8 mouse cellular contexts compared by ENCODE assay signal in the genomic region with DNA sequence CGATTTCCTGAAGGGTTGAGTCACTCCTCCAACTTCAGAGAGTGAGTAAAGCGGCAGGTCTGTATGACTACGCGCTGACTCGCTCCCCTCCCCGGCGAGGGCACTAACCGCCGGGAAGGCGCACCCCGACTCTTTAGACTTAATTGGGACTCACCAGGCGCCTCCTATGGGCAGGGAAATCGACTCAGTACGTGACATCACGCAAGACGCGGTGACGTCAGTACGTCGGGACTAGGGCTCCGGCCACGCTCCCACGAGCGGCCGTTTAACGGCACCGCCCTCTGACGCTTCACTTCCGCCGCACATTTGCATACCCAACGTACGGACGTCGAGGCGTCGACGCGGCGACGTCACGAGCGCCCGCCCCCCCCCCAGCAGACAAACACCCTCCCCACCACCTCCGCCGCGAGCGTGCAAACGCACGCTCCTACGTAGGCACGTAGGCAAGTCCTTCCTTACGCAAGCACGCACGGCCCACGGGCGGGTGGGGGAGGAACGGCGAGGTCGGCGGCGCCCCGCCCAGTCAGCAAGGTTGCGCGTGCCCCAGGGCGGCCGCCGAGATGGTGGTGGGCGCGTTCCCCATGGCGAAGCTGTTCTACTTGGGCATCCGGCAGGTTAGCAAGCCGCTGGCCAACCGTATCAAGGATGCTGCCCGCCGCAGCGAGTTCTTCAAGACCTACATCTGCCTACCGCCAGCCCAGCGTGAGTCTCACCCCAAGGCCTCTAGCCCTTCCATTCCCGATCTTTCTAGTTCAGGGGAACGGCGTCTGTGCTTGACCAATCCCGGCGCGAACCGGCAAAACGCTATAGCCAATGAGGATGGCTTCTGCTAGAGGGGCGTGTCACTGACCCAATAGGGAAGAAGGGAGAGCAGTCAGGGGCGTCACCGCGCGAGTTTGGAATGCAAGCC. TPM values are rescaled to one million over a fixed set of nuclear protein-coding genes. Genes with fewer than 3 reads are reported as not detected.
DNase-seq lines count a peak whose midpoint lies in the region; ATAC-seq and TF ChIP-seq lines count a peak whose summit lies in the region.

A gene (plus strand): TSS at position 452 of the 910 bp plus-strand sequence.

- H3K36me3 ChIP-seq in kidney, embryonic 14.5 days (ENCODE audit: control insufficient read depth, insufficient read depth, low read length) = no peaks in the 10 kb centered on the region
- peaks cover 14% of the 10 kb centered on the region; the same call in 1 of the 2 replicates for H3K36me3 ChIP-seq in limb, embryonic 15.5 days

- peaks cover 20% of the 10 kb centered on the region for H3K4me1 ChIP-seq in bone marrow macrophage, adult 2 months (ENCODE audit: control insufficient read depth, insufficient read depth, low read length)
- no peaks in the 10 kb centered on the region for H3K4me1 ChIP-seq in embryonic fibroblast, embryonic 13.5 days (ENCODE audit: control insufficient read depth, insufficient read depth, low read length)
- H3K4me1 ChIP-seq in kidney, embryonic 14.5 days (ENCODE audit: control insufficient read depth, insufficient read depth, low read length) = peaks cover 7% of the 10 kb centered on the region; the same call in 1 of the 2 replicates
- peaks cover 16% of the 10 kb centered on the region for H3K4me1 ChIP-seq in limb, embryonic 15.5 days

- DNase-seq in A20 (ENCODE audit: low read depth, low spot score) = peak; percentile 100
- peak; percentile 100 for DNase-seq in heart, adult 9 months (ENCODE audit: low spot score in 2 of 2)
- DNase-seq in monocyte, adult 2 months (ENCODE audit: low read depth in 1 of 2, low spot score in 2 of 2) = peak; percentile 98 to 99
- peak; percentile 99 for DNase-seq in spleen, postnatal 36 days (ENCODE audit: low spot score in 2 of 2)

- WGBS in kidney, embryonic 14.5 days = under 1% methylated on average over 85 of the region's 91 CpGs
- WGBS in limb, embryonic 15.5 days = under 1% methylated on average over 88 of the region's 91 CpGs

- no peaks in the 10 kb centered on the region for H3K9me3 ChIP-seq in kidney, embryonic 14.5 days (ENCODE audit: control insufficient read depth, low read length)
- H3K9me3 ChIP-seq in limb, embryonic 15.5 days = no peaks in the 10 kb centered on the region

- H3K4me2 ChIP-seq in kidney, embryonic 14.5 days (replicated peaks; ENCODE audit: low read depth, low read length) = peak within 1 kb of the TSS; percentile 88
- H3K4me2 ChIP-seq in limb, embryonic 15.5 days = peak within 1 kb of the TSS; percentile 71

- TF ChIP-seq CTCF in bone marrow macrophage, adult 2 months (IDR thresholded peaks at IDR 0.05; ENCODE audit: low read depth, low read length) = no peak
- peak; percentile 38; the same call in 1 of the 2 replicates for TF ChIP-seq CTCF in embryonic fibroblast, embryonic 13.5 days (IDR thresholded peaks at IDR 0.05; ENCODE audit: borderline replicate concordance, insufficient read depth, low read length)

- no peaks in the 10 kb centered on the region for H3K27me3 ChIP-seq in kidney, embryonic 14.5 days (ENCODE audit: control insufficient read depth, insufficient read depth, low read length)
- no peaks in the 10 kb centered on the region for H3K27me3 ChIP-seq in limb, embryonic 15.5 days

- peak within 1 kb of the TSS; percentile 82 for H3K4me3 ChIP-seq in bone marrow macrophage, adult 2 months (ENCODE audit: insufficient read depth, low read length)
- H3K4me3 ChIP-seq in embryonic fibroblast, embryonic 13.5 days (ENCODE audit: insufficient read depth, low read length) = peak within 1 kb of the TSS; percentile 91
- H3K4me3 ChIP-seq in kidney, embryonic 14.5 days (ENCODE audit: low read length) = peak within 1 kb of the TSS; percentile 70
- peak within 1 kb of the TSS; percentile 70 for H3K4me3 ChIP-seq in limb, embryonic 15.5 days

- peak within 1 kb of the TSS; percentile 94 for H3K27ac ChIP-seq in bone marrow macrophage, adult 2 months (ENCODE audit: insufficient read depth, low read depth, low read length)
- peak within 1 kb of the TSS; percentile 97 for H3K27ac ChIP-seq in embryonic fibroblast, embryonic 13.5 days (ENCODE audit: insufficient read depth, low read length)
- H3K27ac ChIP-seq in kidney, embryonic 14.5 days (ENCODE audit: low read depth, low read length) = peak within 1 kb of the TSS; percentile 98
- peak within 1 kb of the TSS; percentile 99 for H3K27ac ChIP-seq in limb, embryonic 15.5 days

- peak within 1 kb of the TSS; percentile 84 for H3K9ac ChIP-seq in kidney, embryonic 14.5 days (ENCODE audit: low read depth, low read length)
- peak within 1 kb of the TSS; percentile 63 for H3K9ac ChIP-seq in limb, embryonic 15.5 days

- peak; percentile 95 for ATAC-seq in kidney, embryonic 14.5 days (ENCODE audit: low FRiP score, low TSS enrichment)
- peak; percentile 96 for ATAC-seq in limb, embryonic 15.5 days (ENCODE audit: insufficient number of reproducible peaks, low FRiP score, low TSS enrichment, low read depth)

- TF ChIP-seq POLR2A in bone marrow macrophage, adult 2 months (IDR thresholded peaks at IDR 0.05; ENCODE audit: borderline replicate concordance, low read depth, low read length) = peak; percentile 46; the same call in 1 of the 2 replicates
- peak; percentile 98 for TF ChIP-seq POLR2A in embryonic fibroblast, embryonic 13.5 days (IDR thresholded peaks at IDR 0.05; ENCODE audit: low read depth, low read length)

RNA-seq across cellular contexts. Expression of the gene that starts here (rescaled TPM):
- 20.0 and 22.0 TPM in 2 replicates for polyA plus RNA-seq in bone marrow macrophage, adult 2 months (2012; ENCODE audit: insufficient read depth, insufficient read length, missing spikeins)
- polyA plus RNA-seq in embryonic fibroblast, embryonic 13.5 days (2011; ENCODE audit: insufficient read length, low read depth, missing spikeins) = 21.8 and 24.4 TPM in 2 replicates
- 33.3 and 44.6 TPM in 2 replicates for polyA plus RNA-seq in kidney, embryonic 14.5 days (2014; fragmentation: Nextera tagmentation; extraction: Ambion mirVana)
- 28.4 and 31.5 TPM in 2 replicates for polyA plus RNA-seq in limb, embryonic 15.5 days (2015; fragmentation: Nextera tagmentation; extraction: Ambion mirVana)

Comparison
In these comparisons a context has a peak if more than half of its experiments do, and no peak if none do; other contexts are left out.
1. Peak in every context shown above with its lines: DNase-seq, ATAC-seq, H3K4me3 ChIP-seq and H3K27ac ChIP-seq.